Comparison of ENCODE assay signal across 27 mouse cellular contexts in the genomic region with DNA sequence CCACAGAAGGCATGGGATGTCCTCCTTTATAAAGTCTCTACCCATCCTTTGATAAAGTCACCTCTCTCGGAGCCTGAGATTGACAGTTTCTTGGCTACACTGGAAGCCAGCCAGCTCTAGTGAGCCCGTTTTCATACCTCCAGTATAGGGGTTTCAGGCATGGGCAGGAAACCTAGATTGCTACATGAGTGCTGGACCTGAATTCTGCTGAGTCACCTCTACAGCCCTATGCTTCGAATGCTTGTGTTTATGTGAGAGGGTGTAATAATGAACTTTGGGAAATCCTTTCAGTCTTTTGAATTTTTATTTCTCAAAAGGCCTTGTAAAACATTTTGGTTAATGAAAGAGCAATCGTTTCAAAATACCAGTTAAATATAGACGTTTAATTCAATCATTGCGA. TPM values are rescaled to one million over a fixed set of nuclear protein-coding genes. Genes with fewer than 3 reads are reported as not detected.
DNase-seq lines count a peak whose midpoint lies in the region; ATAC-seq and TF ChIP-seq lines count a peak whose summit lies in the region.
"Had no signal": no experiment of that assay in that cellular context is flagged by ENCODE, and none has a peak within 500 bp of the region (broad histone marks: within the 10 kb centered on the region; RNA-seq: fewer than 3 reads in every experiment).

No protein-coding gene starts in this region.

- H3K27ac ChIP-seq in liver, embryonic 13.5 days: no peak overlapping the region
- H3K27ac ChIP-seq in kidney, embryonic 14.5 days (ENCODE audit: low read depth, low read length): no peak overlapping the region
- H3K27ac ChIP-seq: embryonic facial prominence, embryonic 12.5 days; forebrain, embryonic 13.5 days; hindbrain, embryonic 13.5 days; kidney, postnatal 0 days; stomach, embryonic 15.5 days had no signal

- no peak overlapping the region for H3K9ac ChIP-seq in liver, embryonic 13.5 days
- H3K9ac ChIP-seq in kidney, embryonic 14.5 days (ENCODE audit: low read depth, low read length): no peak overlapping the region
- H3K9ac ChIP-seq: embryonic facial prominence, embryonic 12.5 days; forebrain, embryonic 13.5 days; heart, embryonic 12.5 days; hindbrain, embryonic 13.5 days; stomach, embryonic 15.5 days had no signal

- 47% methylated on average over 6 of the region's 6 CpGs for WGBS in liver, embryonic 13.5 days (ENCODE audit: insufficient replicate concordance)
- 83% methylated on average over 6 of the region's 6 CpGs for WGBS in kidney, embryonic 14.5 days

- no peaks in the 10 kb centered on the region for H3K36me3 ChIP-seq in G1E (replicated peaks)
- H3K36me3 ChIP-seq in liver, embryonic 13.5 days: no peaks in the 10 kb centered on the region
- no peaks in the 10 kb centered on the region for H3K36me3 ChIP-seq in kidney, embryonic 14.5 days (ENCODE audit: control insufficient read depth, insufficient read depth, low read length)
- H3K36me3 ChIP-seq: embryonic facial prominence, embryonic 12.5 days; heart, embryonic 12.5 days; hindbrain, embryonic 13.5 days; stomach, embryonic 15.5 days had no signal

- H3K4me1 ChIP-seq in G1E (ENCODE audit: insufficient read depth, low read depth, low read length): peaks cover 10% of the 10 kb centered on the region
- peaks cover 8% of the 10 kb centered on the region for H3K4me1 ChIP-seq in liver, embryonic 13.5 days (replicated peaks)
- no peaks in the 10 kb centered on the region for H3K4me1 ChIP-seq in kidney, embryonic 14.5 days (ENCODE audit: control insufficient read depth, insufficient read depth, low read length)
- H3K4me1 ChIP-seq: embryonic facial prominence, embryonic 12.5 days; forebrain, embryonic 13.5 days; heart, embryonic 12.5 days; hindbrain, embryonic 13.5 days; stomach, embryonic 15.5 days had no signal

- H3K4me2 ChIP-seq in liver, embryonic 13.5 days: no peak overlapping the region
- H3K4me2 ChIP-seq in kidney, embryonic 14.5 days (replicated peaks; ENCODE audit: low read depth, low read length): no peak overlapping the region
- H3K4me2 ChIP-seq: embryonic facial prominence, embryonic 12.5 days; forebrain, embryonic 13.5 days; heart, embryonic 12.5 days; hindbrain, embryonic 13.5 days; stomach, embryonic 15.5 days had no signal

- ATAC-seq in G1E (ENCODE audit: extremely low read depth, insufficient number of reproducible peaks, low FRiP score, poor library complexity, severe bottlenecking): peak; percentile 60; the same call in 1 of the 2 replicates
- peak; percentile 90 for ATAC-seq in erythroblast, adult 5-6 weeks (replicated peaks; ENCODE audit: low FRiP score, poor library complexity, severe bottlenecking)
- peak; percentile 74; the same call in 1 of the 2 replicates for ATAC-seq in liver, embryonic 13.5 days (ENCODE audit: low read depth)
- peak; percentile 79 for ATAC-seq in megakaryocyte-erythroid progenitor cell, adult 5-6 weeks (replicated peaks; ENCODE audit: low FRiP score, low TSS enrichment, poor library complexity, severe bottlenecking)
- no peak for ATAC-seq in kidney, embryonic 14.5 days (ENCODE audit: low FRiP score, low TSS enrichment)
- ATAC-seq: forebrain, embryonic 13.5 days; Patski had no signal

- no peak for DNase-seq in G1E (ENCODE audit: low spot score)
- DNase-seq in liver, embryonic 13.5 days: peak; percentile 18
- DNase-seq in spleen, postnatal 14 days (ENCODE audit: low spot score in 2 of 2): no peak
- no peak for DNase-seq in cerebellum, adult 11 months
- DNase-seq: adrenal gland, postnatal 36 days; cerebellum, adult 18-20 months; cerebellum, postnatal 14 days; heart, adult 18-20 months; heart, postnatal 10 days; kidney, adult 11 months; layer of hippocampus, adult 9-11 months; lung, adult 18-20 months; lung, postnatal 14 days; midbrain, embryonic 14.5 days; thymus, postnatal 36 days had no signal

- H3K27me3 ChIP-seq in G1E (ENCODE audit: insufficient read depth, low read length): no peaks in the 10 kb centered on the region
- no peaks in the 10 kb centered on the region for H3K27me3 ChIP-seq in liver, embryonic 13.5 days
- H3K27me3 ChIP-seq in kidney, embryonic 14.5 days (ENCODE audit: control insufficient read depth, insufficient read depth, low read length): no peaks in the 10 kb centered on the region
- H3K27me3 ChIP-seq: embryonic facial prominence, embryonic 12.5 days; forebrain, embryonic 13.5 days; heart, embryonic 12.5 days; hindbrain, embryonic 13.5 days; megakaryocyte, embryonic 14.5 days; Patski; stomach, embryonic 15.5 days had no signal

- no peak overlapping the region for H3K4me3 ChIP-seq in G1E (ENCODE audit: low read depth, low read length)
- H3K4me3 ChIP-seq in liver, embryonic 13.5 days (replicated peaks): no peak overlapping the region
- H3K4me3 ChIP-seq in kidney, embryonic 14.5 days (ENCODE audit: low read length): no peak overlapping the region
- H3K4me3 ChIP-seq: embryonic facial prominence, embryonic 12.5 days; erythroblast, embryonic 14.5 days; forebrain, embryonic 13.5 days; heart, embryonic 12.5 days; hindbrain, embryonic 13.5 days; megakaryocyte, embryonic 14.5 days; stomach, embryonic 15.5 days had no signal

- TF ChIP-seq CTCF in G1E (IDR thresholded peaks at IDR 0.05; ENCODE audit: low read depth, low read length): no peak

- H3K9me3 ChIP-seq in G1E (replicated peaks): no peaks in the 10 kb centered on the region
- no peaks in the 10 kb centered on the region for H3K9me3 ChIP-seq in liver, embryonic 13.5 days (replicated peaks)
- H3K9me3 ChIP-seq in kidney, embryonic 14.5 days (ENCODE audit: control insufficient read depth, low read length): no peaks in the 10 kb centered on the region
- H3K9me3 ChIP-seq: embryonic facial prominence, embryonic 12.5 days; forebrain, embryonic 13.5 days; heart, embryonic 12.5 days; hindbrain, embryonic 13.5 days; stomach, embryonic 15.5 days had no signal

RNA-seq across cellular contexts. Expression of gene Itga4, which starts 53.5 kb away (rescaled TPM):
- total RNA-seq in G1E (2014; fragmentation: Nextera tagmentation): 210 and 232 TPM in 2 replicates
- total RNA-seq in G1E (2017): 108 and 111 TPM in 2 replicates
- polyA plus RNA-seq in G1E (2012): 14.0 and 19.1 TPM in 2 replicates
- total RNA-seq in erythroblast, adult 5-6 weeks (2015; ENCODE audit: low replicate concordance): 241 and 252 TPM in 2 replicates
- total RNA-seq in erythroblast, adult 5-6 weeks (2017; ENCODE audit: low replicate concordance): 298 and 384 TPM in 2 replicates
- 24.8 and 30.1 TPM in 2 replicates for polyA plus RNA-seq in liver, embryonic 13.5 days (2015; fragmentation: Nextera tagmentation; extraction: Ambion mirVana)
- 186 and 211 TPM in 2 replicates for total RNA-seq in megakaryocyte-erythroid progenitor cell, adult 5-6 weeks (2014; fragmentation: Nextera tagmentation)
- total RNA-seq in megakaryocyte-erythroid progenitor cell, adult 5-6 weeks (2017): 177 and 235 TPM in 2 replicates
- 4.6 and 7.9 TPM in 2 replicates for polyA plus RNA-seq in kidney, embryonic 14.5 days (2014; fragmentation: Nextera tagmentation; extraction: Ambion mirVana)
